Mouse (Mus musculus) heart, embryonic 14.5 days (tissue): ENCODE data around the gene Gm21731. TPM values are rescaled to one million over a fixed set of nuclear protein-coding genes. Genes with fewer than 3 reads are reported as not detected.

Source experiments
- polyA plus RNA-seq: library from polyadenylated mRNA; unstranded; fragments of >200 nt; fragmentation: Nextera tagmentation; extraction: Ambion mirVana; gene quantifications from 2 replicates; pipeline ENCODE4 v1.2.1, GENCODE M21; 2014

The Gm21731 gene
- polyA plus RNA-seq, 1 experiment from 2014 or later, result not detected

Other genes starting within 250 kb of the Gm21731 start
- gene Gm36079, start 212.1 kb upstream of the Gm21731 start, polyA plus RNA-seq, result not detected in 2 replicates
- gene Gm21188, start 186.9 kb upstream of the Gm21731 start, polyA plus RNA-seq, result not detected in 2 replicates
- not detected in 2 replicates for gene Gm20767, start 98.9 kb upstream of the Gm21731 start, polyA plus RNA-seq
- gene Gm21818, start 66.7 kb upstream of the Gm21731 start, polyA plus RNA-seq, result not detected in 2 replicates
- not detected in 2 replicates for gene Gm21762, start 23.2 kb upstream of the Gm21731 start, polyA plus RNA-seq
- gene AF067061, start 24.0 kb downstream of the Gm21731 start, polyA plus RNA-seq, result not detected in 2 replicates
- gene BC147527, start 61.3 kb downstream of the Gm21731 start, polyA plus RNA-seq, result 0.16 and 0.32 TPM in 2 replicates
- gene Tcstv3, start 77.8 kb downstream of the Gm21731 start, polyA plus RNA-seq, result not detected in 2 replicates